Mouse (Mus musculus) spleen, adult 18-20 months (tissue): ENCODE measurements around the gene Olfr30.
"Not testable (repeated sequence)": the region's sequence is repeated elsewhere in the genome, so short reads cannot be mapped to it uniquely, and the experiment has no call there.

Source experiments
- DNase-seq, 2 experiments: peaks; one replicate each; pipeline ENCODE4 v3.0.0; 2022; ENCODE audit warnings: mixed read lengths in 2 of 2

Gene Olfr30

DNA sequence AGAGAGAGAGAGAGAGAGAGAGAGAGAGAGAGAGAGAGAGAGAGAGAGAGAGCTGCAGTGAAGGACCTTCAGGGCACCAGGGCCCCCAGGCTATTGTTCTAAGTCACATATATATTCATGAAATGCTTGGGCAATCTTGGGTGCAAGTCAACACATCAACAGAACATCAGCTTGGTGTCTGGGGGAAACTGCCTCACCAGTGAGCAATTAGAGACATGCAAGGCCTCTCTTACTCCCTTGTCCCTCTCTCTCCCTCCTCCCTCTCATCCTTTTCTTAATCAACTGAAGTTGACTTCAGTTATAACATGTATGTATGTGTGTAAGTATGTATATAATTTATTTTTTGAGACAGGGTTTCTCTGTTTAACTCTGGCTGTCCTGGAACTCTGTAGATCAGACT, at the start of gene Olfr30:
Gene Olfr30 (minus strand): TSS at position 101 of the 400 bp plus-strand sequence.
- no peak for DNase-seq

- not testable (repeated sequence) for DNase-seq
These were observed 47.0 kb upstream of the Olfr30 start for GRCm38 (mm10) chr11:58509058-58509457.

- not testable (repeated sequence) for DNase-seq
These were observed 40.4 kb upstream of the Olfr30 start, which contains the start of gene Olfr331 for GRCm38 (mm10) chr11:58502472-58502871. Gene Olfr331, minus strand, starts transcription at chr11:58502572.

DNA sequence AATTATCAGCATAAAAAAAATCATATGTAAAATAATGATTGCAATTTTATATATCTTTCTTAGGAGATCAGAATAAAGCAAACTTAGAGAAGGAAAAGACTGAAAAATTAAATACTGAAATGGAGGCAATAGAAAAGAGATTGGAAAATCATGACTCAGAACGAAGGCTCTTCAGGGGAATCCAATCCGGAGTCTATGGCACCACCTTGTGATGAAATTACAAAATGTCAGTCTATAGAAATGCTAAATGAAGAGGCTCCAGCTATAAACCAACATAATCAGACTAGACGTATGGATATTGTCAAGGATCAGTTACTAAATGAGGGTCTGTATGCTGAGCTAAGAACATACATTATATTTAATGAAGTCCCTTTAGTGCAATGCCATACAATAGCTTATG, 37.2 kb upstream of the Olfr30 start:
- no peak for DNase-seq

GRCm38 (mm10) chr11:58498761-58499160, 36.7 kb upstream of the Olfr30 start:
- no peak for DNase-seq

GRCm38 (mm10) chr11:58492455-58492854, 30.4 kb upstream of the Olfr30 start, which contains the start of gene Olfr332:
Gene Olfr332, minus strand, starts transcription at chr11:58492555.
- no peak for DNase-seq

GRCm38 (mm10) chr11:58453592-58453991, 8.5 kb downstream of the Olfr30 start:
- DNase-seq = no peak

- no peak for DNase-seq
These were observed 9.3 kb downstream of the Olfr30 start, which contains the start of gene Lypd9 for GRCm38 (mm10) chr11:58452759-58453158. Gene Lypd9, minus strand, starts transcription at chr11:58452923.

GRCm38 (mm10) chr11:58437866-58438265, 24.2 kb downstream of the Olfr30 start:
- DNase-seq = no peak

DNA sequence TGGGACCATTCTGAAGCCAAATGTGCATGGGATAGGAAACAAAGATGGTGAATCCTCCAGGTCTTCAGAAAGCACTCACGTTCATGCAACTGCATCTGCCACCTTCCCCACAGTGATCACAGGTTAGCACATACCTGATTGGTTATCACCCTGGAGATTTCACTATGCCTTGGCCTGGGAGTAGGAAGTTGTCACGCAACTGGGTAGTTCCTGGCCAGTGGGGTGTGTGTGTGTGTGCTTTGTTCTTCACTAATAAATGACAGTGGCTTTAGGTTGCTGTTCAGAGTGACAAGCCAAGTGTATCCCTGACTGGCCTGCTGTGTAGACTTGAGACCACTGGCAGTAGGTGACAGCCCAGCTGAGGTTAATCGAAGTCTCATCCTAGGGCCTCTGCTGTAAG, 29.8 kb downstream of the Olfr30 start, which contains the start of gene Gm12253:
Gene Gm12253 (plus strand): TSS at position 301 of the 400 bp plus-strand sequence.
- DNase-seq = no peak

GRCm38 (mm10) chr11:58420815-58421214, 41.3 kb downstream of the Olfr30 start, which contains the start of gene 1810065E05Rik:
Gene 1810065E05Rik, plus strand, starts transcription at chr11:58421111.
- DNase-seq = no peak

DNA sequence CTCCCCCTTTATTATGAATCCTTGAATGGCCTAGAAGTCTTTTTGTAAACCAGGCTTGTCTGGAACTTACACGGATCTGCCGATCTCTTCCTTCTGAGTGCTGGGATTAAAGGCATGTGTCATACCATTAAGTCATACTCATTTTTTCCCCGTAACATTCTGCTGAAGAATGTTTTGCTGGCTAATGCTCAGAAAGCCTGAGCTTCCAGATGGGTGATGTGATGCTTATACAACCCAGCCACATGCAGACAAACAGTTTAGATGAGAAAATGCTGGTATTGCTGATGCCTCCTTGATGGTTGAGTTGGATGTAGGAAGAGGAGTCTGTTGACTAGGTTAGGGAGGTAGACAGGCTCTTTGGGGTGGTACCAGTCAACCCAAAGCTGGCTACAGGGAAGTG, 43.7 kb downstream of the Olfr30 start:
- no peak for DNase-seq

DNA sequence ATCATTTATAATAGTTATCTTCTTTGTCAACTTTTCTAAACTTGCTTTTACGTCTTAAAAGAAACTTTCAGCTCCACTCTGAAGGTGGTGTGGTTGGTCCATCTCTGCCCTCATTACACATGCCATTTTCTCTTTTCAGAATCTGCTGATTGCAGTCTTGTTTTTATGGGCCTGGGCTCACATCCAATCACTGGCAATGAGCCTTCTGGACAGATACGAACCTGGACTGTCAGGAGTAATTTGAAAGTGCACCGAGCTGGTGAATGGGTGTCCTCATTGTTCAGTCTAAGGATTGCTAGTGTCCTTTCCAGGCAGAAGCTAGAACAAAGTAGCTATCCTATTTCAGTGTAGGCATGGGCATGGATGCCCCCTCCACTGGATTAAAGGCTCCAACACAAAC, 54.0 kb downstream of the Olfr30 start:
- DNase-seq = no peak
